Mouse (Mus musculus) G1E (cell line): ENCODE measurements around the gene Ccdc51. TPM values are rescaled to one million over a fixed set of nuclear protein-coding genes. Genes with fewer than 3 reads are reported as not detected.
"Not testable (repeated sequence)": the region's sequence is repeated elsewhere in the genome, so short reads cannot be mapped to it uniquely, and the experiment has no call there.

Experiments used
- ATAC-seq: 2 replicates; pipeline ENCODE4 v1.8.0; 2016; ENCODE audit warnings: mild to moderate bottlenecking; ENCODE audit not compliant: insufficient number of reproducible peaks, poor library complexity, low FRiP score, severe bottlenecking; ENCODE audit errors: extremely low read depth
- DNase-seq: peaks from one replicate; pipeline ENCODE4 v3.0.0; 2012; ENCODE audit warnings: low spot score
- H3K27me3 ChIP-seq: 2 replicates; pipeline ENCODE4 v1.6.1; 2012; ENCODE audit warnings: mild to moderate bottlenecking, low read length, inconsistent platforms; ENCODE audit not compliant: insufficient read depth
- H3K36me3 ChIP-seq: replicated peaks from 2 replicates; pipeline ENCODE3; 2012; ENCODE audit warnings: mild to moderate bottlenecking, inconsistent platforms
- H3K4me1 ChIP-seq: 2 replicates; pipeline ENCODE4 v1.6.1; 2012; ENCODE audit warnings: low read depth, low read length, inconsistent platforms, mixed read lengths; ENCODE audit not compliant: insufficient read depth
- H3K4me3 ChIP-seq: 2 replicates; pipeline ENCODE4 v1.5.1; 2012; ENCODE audit warnings: low read depth, mild to moderate bottlenecking, inconsistent platforms, low read length, moderate library complexity, mixed read lengths
- H3K9me3 ChIP-seq: replicated peaks from 2 replicates; pipeline ENCODE4 v1.6.1; 2012; ENCODE audit warnings: inconsistent platforms
- CTCF ChIP-seq: IDR thresholded peaks from 2 replicates; pipeline ENCODE4 v1.5.1; 2012; ENCODE audit warnings: low read depth, low read length, inconsistent platforms, mixed read lengths
- polyA plus RNA-seq: library from polyadenylated mRNA; stranded (reverse); fragments of >175 nt; gene quantifications from 2 replicates; pipeline ENCODE4 v1.2.3, GENCODE M21; 2012
- total RNA-seq, 2 experiments: library from RNA; stranded (forward) in 1 of 2; stranded (reverse) in 1 of 2; fragments of 200-1000 nt in 1 of 2; fragments of >200 nt in 1 of 2; fragmentation: Nextera tagmentation in 1 of 2; gene quantifications; 2 replicates each; pipeline ENCODE4 v1.2.3; 2014 to 2017

The Ccdc51 gene
- total and polyA plus RNA-seq, 3 experiments: 5.0 to 16.8 (median 8.8) TPM

DNA sequence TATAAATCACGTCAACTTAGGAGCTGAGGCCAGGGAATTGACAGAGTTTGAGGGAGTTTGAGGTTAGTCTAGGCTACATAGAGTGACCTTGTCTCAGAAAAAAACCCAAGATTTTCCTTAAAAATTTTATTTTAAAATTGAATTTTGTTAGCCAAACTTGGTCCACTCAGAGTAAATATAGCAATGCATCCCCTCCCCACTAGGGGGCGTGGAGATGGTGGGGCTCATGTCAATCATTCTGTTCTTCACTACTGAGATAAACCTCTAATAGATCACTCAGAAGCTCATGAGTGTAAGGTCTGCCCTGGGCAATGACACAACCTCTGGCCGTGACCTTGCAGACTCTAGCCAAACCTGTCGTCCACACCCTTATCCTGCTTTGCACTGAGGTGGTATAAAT lies 58.1 kb downstream of the Ccdc51 start:
- H3K9me3 ChIP-seq, ATAC-seq, DNase-seq, H3K27me3 ChIP-seq, H3K4me3 ChIP-seq, H3K36me3 ChIP-seq, H3K4me1 ChIP-seq: not testable (repeated sequence)
- TF ChIP-seq CTCF: peak; percentile 26; the same call in 1 of the 2 replicates

Other genes with a start within 250 kb of the Ccdc51 start
- gene Slc26a6, start 229.2 kb upstream of the Ccdc51 start, total RNA-seq (2014; fragmentation: Nextera tagmentation): 1.0 and 3.6 TPM in 2 replicates
- gene Slc26a6, start 229.2 kb upstream of the Ccdc51 start, total RNA-seq (2017): 2.3 and 3.1 TPM in 2 replicates
- gene Slc26a6, start 229.2 kb upstream of the Ccdc51 start, polyA plus RNA-seq: 2.4 and 3.5 TPM in 2 replicates
- not detected in 2 replicates for gene Tmem89, start 167.9 kb upstream of the Ccdc51 start, total RNA-seq (2014; fragmentation: Nextera tagmentation)
- not detected in 2 replicates for gene Tmem89, start 167.9 kb upstream of the Ccdc51 start, total RNA-seq (2017)
- not detected in 2 replicates for gene Tmem89, start 167.9 kb upstream of the Ccdc51 start, polyA plus RNA-seq
- 172 and 173 TPM in 2 replicates for gene Uqcrc1, start 145.9 kb upstream of the Ccdc51 start, total RNA-seq (2014; fragmentation: Nextera tagmentation)
- 186 and 188 TPM in 2 replicates for gene Uqcrc1, start 145.9 kb upstream of the Ccdc51 start, total RNA-seq (2017)
- 448 and 452 TPM in 2 replicates for gene Uqcrc1, start 145.9 kb upstream of the Ccdc51 start, polyA plus RNA-seq
- 0.10 and 0.30 TPM in 2 replicates for gene Col7a1, start 128.9 kb upstream of the Ccdc51 start, total RNA-seq (2014; fragmentation: Nextera tagmentation)
- 1.1 and 3.0 TPM in 2 replicates for gene Col7a1, start 128.9 kb upstream of the Ccdc51 start, total RNA-seq (2017)
- gene Col7a1, start 128.9 kb upstream of the Ccdc51 start, polyA plus RNA-seq: 0.15 and 0.28 TPM in 2 replicates
- not detected in 2 replicates for gene Ucn2, start 96.5 kb upstream of the Ccdc51 start, total RNA-seq (2014; fragmentation: Nextera tagmentation)
- gene Ucn2, start 96.5 kb upstream of the Ccdc51 start, total RNA-seq (2017): 0.17 and 0.38 TPM in 2 replicates
- not detected in 2 replicates for gene Ucn2, start 96.5 kb upstream of the Ccdc51 start, polyA plus RNA-seq
- gene Pfkfb4, start 90.7 kb upstream of the Ccdc51 start, total RNA-seq (2014; fragmentation: Nextera tagmentation): 7.1 and 10.0 TPM in 2 replicates
- 9.1 and 9.3 TPM in 2 replicates for gene Pfkfb4, start 90.7 kb upstream of the Ccdc51 start, total RNA-seq (2017)
- gene Pfkfb4, start 90.7 kb upstream of the Ccdc51 start, polyA plus RNA-seq: 1.7 and 4.1 TPM in 2 replicates
- 17.1 and 24.2 TPM in 2 replicates for gene Shisa5, start 43.9 kb upstream of the Ccdc51 start, total RNA-seq (2014; fragmentation: Nextera tagmentation)
- 50.0 and 50.6 TPM in 2 replicates for gene Shisa5, start 43.9 kb upstream of the Ccdc51 start, total RNA-seq (2017)
- 207 and 259 TPM in 2 replicates for gene Shisa5, start 43.9 kb upstream of the Ccdc51 start, polyA plus RNA-seq
- gene Trex1, start 22.8 kb upstream of the Ccdc51 start, total RNA-seq (2014; fragmentation: Nextera tagmentation): 9.6 and 14.4 TPM in 2 replicates
- 12.2 and 19.6 TPM in 2 replicates for gene Trex1, start 22.8 kb upstream of the Ccdc51 start, total RNA-seq (2017)
- 15.1 and 27.4 TPM in 2 replicates for gene Trex1, start 22.8 kb upstream of the Ccdc51 start, polyA plus RNA-seq
- 16.4 and 17.9 TPM in 2 replicates for gene Atrip, start 8.4 kb upstream of the Ccdc51 start, total RNA-seq (2014; fragmentation: Nextera tagmentation)
- gene Atrip, start 8.4 kb upstream of the Ccdc51 start, total RNA-seq (2017): 18.1 and 22.8 TPM in 2 replicates
- 8.5 and 9.2 TPM in 2 replicates for gene Atrip, start 8.4 kb upstream of the Ccdc51 start, polyA plus RNA-seq
- 133 and 230 TPM in 2 replicates for gene Tma7, start 94 bp downstream of the Ccdc51 start, total RNA-seq (2014; fragmentation: Nextera tagmentation)
- gene Tma7, start 94 bp downstream of the Ccdc51 start, total RNA-seq (2017): 413 and 422 TPM in 2 replicates
- gene Tma7, start 94 bp downstream of the Ccdc51 start, polyA plus RNA-seq: 429 and 438 TPM in 2 replicates
- gene Plxnb1, start 12.9 kb downstream of the Ccdc51 start, total RNA-seq (2014; fragmentation: Nextera tagmentation): not detected in 2 replicates
- 0.23 and 0.44 TPM in 2 replicates for gene Plxnb1, start 12.9 kb downstream of the Ccdc51 start, total RNA-seq (2017)
- not detected in 2 replicates for gene Plxnb1, start 12.9 kb downstream of the Ccdc51 start, polyA plus RNA-seq
- not detected in 2 replicates for gene Fbxw21, start 79.5 kb downstream of the Ccdc51 start, total RNA-seq (2014; fragmentation: Nextera tagmentation)
- gene Fbxw21, start 79.5 kb downstream of the Ccdc51 start, total RNA-seq (2017): 0.11 TPM in 1 of 2 replicates, not detected in the other
- gene Fbxw21, start 79.5 kb downstream of the Ccdc51 start, polyA plus RNA-seq: not detected in 2 replicates
- not detected in 2 replicates for gene Fbxw13, start 113.5 kb downstream of the Ccdc51 start, total RNA-seq (2014; fragmentation: Nextera tagmentation)
- gene Fbxw13, start 113.5 kb downstream of the Ccdc51 start, total RNA-seq (2017): not detected in 2 replicates
- gene Fbxw13, start 113.5 kb downstream of the Ccdc51 start, polyA plus RNA-seq: not detected in 2 replicates
- gene Fbxw20, start 152.3 kb downstream of the Ccdc51 start, total RNA-seq (2014; fragmentation: Nextera tagmentation): not detected in 2 replicates
- 0.06 TPM in 1 of 2 replicates, not detected in the other for gene Fbxw20, start 152.3 kb downstream of the Ccdc51 start, total RNA-seq (2017)
- gene Fbxw20, start 152.3 kb downstream of the Ccdc51 start, polyA plus RNA-seq: not detected in 2 replicates
- not detected in 2 replicates for gene Fbxw14, start 205.2 kb downstream of the Ccdc51 start, total RNA-seq (2014; fragmentation: Nextera tagmentation)
- 0.23 and 0.87 TPM in 2 replicates for gene Fbxw14, start 205.2 kb downstream of the Ccdc51 start, total RNA-seq (2017)
- gene Fbxw14, start 205.2 kb downstream of the Ccdc51 start, polyA plus RNA-seq: not detected in 2 replicates